Comparison of ENCODE assay signal across 8 mouse cellular contexts in genomic region chr8:79366227-79366626, GRCm38 (mm10).
"Had no signal": no experiment of that assay in that cellular context is flagged by ENCODE, and none has a peak within 500 bp of the region (broad histone marks: within the 10 kb centered on the region; RNA-seq: fewer than 3 reads in every experiment).

No protein-coding gene starts in this region.

- DNase-seq: kidney, adult 9 months; kidney, postnatal 36 days; layer of hippocampus, adult 9-11 months; left cerebral cortex, postnatal 4 days; lung, adult 18-20 months; right cerebral cortex, postnatal 14 days; thymus, postnatal 36 days had no signal

- ATAC-seq: intestine, postnatal 0 days had no signal
